Mouse (Mus musculus): Measurements from ENCODE around the gene Wipi2. TPM values are rescaled to one million over a fixed set of nuclear protein-coding genes. Genes with fewer than 3 reads are reported as not detected.

The Wipi2 gene
- polyA plus RNA-seq, 1 experiment, result 54.4 TPM

- H3K27me3 ChIP-seq (ENCODE audit: control insufficient read depth, insufficient read depth, low read length), result peaks cover 7% of the 10 kb centered on the region
- 91% methylated on average over 4 of the region's 4 CpGs for WGBS
Measured at GRCm38 (mm10) chr5:142610362-142610761, 17.1 kb upstream of the Wipi2 start.

GRCm38 (mm10) chr5:142614513-142614912 lies 13.0 kb upstream of the Wipi2 start:
- TF ChIP-seq POLR2A (IDR thresholded peaks at IDR 0.05; ENCODE audit: control insufficient read depth, extremely low read depth, insufficient read depth, low read length, poor library complexity) (no peak), CTCF (IDR thresholded peaks at IDR 0.05; ENCODE audit: borderline replicate concordance, control insufficient read depth, extremely low read depth, insufficient read depth, low read length, poor library complexity) (no peak)
- WGBS, result 66% methylated on average over 3 of the region's 3 CpGs
- no peak for DNase-seq

More at GRCm38 (mm10) chr5:142610362-142610761, 17.1 kb upstream of the Wipi2 start:
- Histone ChIP-seq H3K4me3 (ENCODE audit: control insufficient read depth, insufficient read depth, low read length) (no peak overlapping the region), H3K27ac (ENCODE audit: control insufficient read depth, insufficient read depth, low read length) (no peak overlapping the region), H3K4me1 (replicated peaks; ENCODE audit: control insufficient read depth, insufficient read depth, low read length) (no peaks in the 10 kb centered on the region), H3K36me3 (ENCODE audit: control insufficient read depth, insufficient read depth, low read length) (no peaks in the 10 kb centered on the region)
- DNase-seq, result no peak
- TF ChIP-seq CTCF (IDR thresholded peaks at IDR 0.05; ENCODE audit: borderline replicate concordance, control insufficient read depth, extremely low read depth, insufficient read depth, low read length, poor library complexity) (no peak), POLR2A (IDR thresholded peaks at IDR 0.05; ENCODE audit: control insufficient read depth, extremely low read depth, insufficient read depth, low read length, poor library complexity) (no peak)

GRCm38 (mm10) chr5:142615638-142616037 lies 11.9 kb upstream of the Wipi2 start:
- Histone ChIP-seq H3K4me3 (ENCODE audit: control insufficient read depth, insufficient read depth, low read length) (no peak overlapping the region), H3K36me3 (ENCODE audit: control insufficient read depth, insufficient read depth, low read length) (no peaks in the 10 kb centered on the region), H3K4me1 (replicated peaks; ENCODE audit: control insufficient read depth, insufficient read depth, low read length) (no peaks in the 10 kb centered on the region), H3K27ac (ENCODE audit: control insufficient read depth, insufficient read depth, low read length) (no peak overlapping the region), H3K27me3 (ENCODE audit: control insufficient read depth, insufficient read depth, low read length) (no peaks in the 10 kb centered on the region)
- TF ChIP-seq POLR2A (IDR thresholded peaks at IDR 0.05; ENCODE audit: control insufficient read depth, extremely low read depth, insufficient read depth, low read length, poor library complexity), result no peak
- no peak for TF ChIP-seq CTCF (IDR thresholded peaks at IDR 0.05; ENCODE audit: borderline replicate concordance, control insufficient read depth, extremely low read depth, insufficient read depth, low read length, poor library complexity)
- WGBS, result 75% methylated on average over 4 of the region's 4 CpGs
- DNase-seq, result no peak

More at GRCm38 (mm10) chr5:142614513-142614912, 13.0 kb upstream of the Wipi2 start:
- no peaks in the 10 kb centered on the region for H3K36me3 ChIP-seq (ENCODE audit: control insufficient read depth, insufficient read depth, low read length)
- no peaks in the 10 kb centered on the region for H3K4me1 ChIP-seq (replicated peaks; ENCODE audit: control insufficient read depth, insufficient read depth, low read length)
- H3K27ac ChIP-seq (ENCODE audit: control insufficient read depth, insufficient read depth, low read length), result no peak overlapping the region
- H3K4me3 ChIP-seq (ENCODE audit: control insufficient read depth, insufficient read depth, low read length), result no peak overlapping the region
- no peaks in the 10 kb centered on the region; the same call in 1 of the 2 replicates for H3K27me3 ChIP-seq (ENCODE audit: control insufficient read depth, insufficient read depth, low read length)

GRCm38 (mm10) chr5:142616326-142616725 lies 11.2 kb upstream of the Wipi2 start:
- no peak overlapping the region for H3K4me3 ChIP-seq (ENCODE audit: control insufficient read depth, insufficient read depth, low read length)
- no peak for DNase-seq
- 46% methylated on average over 6 of the region's 6 CpGs for WGBS
- H3K27me3 ChIP-seq (ENCODE audit: control insufficient read depth, insufficient read depth, low read length), result no peaks in the 10 kb centered on the region
- no peaks in the 10 kb centered on the region for H3K4me1 ChIP-seq (replicated peaks; ENCODE audit: control insufficient read depth, insufficient read depth, low read length)
- H3K27ac ChIP-seq (ENCODE audit: control insufficient read depth, insufficient read depth, low read length), result no peak overlapping the region
- no peaks in the 10 kb centered on the region for H3K36me3 ChIP-seq (ENCODE audit: control insufficient read depth, insufficient read depth, low read length)
- no peak for TF ChIP-seq CTCF (IDR thresholded peaks at IDR 0.05; ENCODE audit: borderline replicate concordance, control insufficient read depth, extremely low read depth, insufficient read depth, low read length, poor library complexity)
- TF ChIP-seq POLR2A (IDR thresholded peaks at IDR 0.05; ENCODE audit: control insufficient read depth, extremely low read depth, insufficient read depth, low read length, poor library complexity), result no peak

GRCm38 (mm10) chr5:142619866-142620265 lies 7.6 kb upstream of the Wipi2 start:
- no peaks in the 10 kb centered on the region for H3K4me1 ChIP-seq (replicated peaks; ENCODE audit: control insufficient read depth, insufficient read depth, low read length)
- H3K4me3 ChIP-seq (ENCODE audit: control insufficient read depth, insufficient read depth, low read length), result no peak overlapping the region
- DNase-seq, result peak; percentile 50
- no peak for TF ChIP-seq POLR2A (IDR thresholded peaks at IDR 0.05; ENCODE audit: control insufficient read depth, extremely low read depth, insufficient read depth, low read length, poor library complexity)
- TF ChIP-seq CTCF (IDR thresholded peaks at IDR 0.05; ENCODE audit: borderline replicate concordance, control insufficient read depth, extremely low read depth, insufficient read depth, low read length, poor library complexity), result 0 out of 2 replicates have a peak, but pooled peaks have one; percentile 15
- H3K27ac ChIP-seq (ENCODE audit: control insufficient read depth, insufficient read depth, low read length), result no peak overlapping the region
- no peaks in the 10 kb centered on the region for H3K27me3 ChIP-seq (ENCODE audit: control insufficient read depth, insufficient read depth, low read length)
- H3K36me3 ChIP-seq (ENCODE audit: control insufficient read depth, insufficient read depth, low read length), result no peaks in the 10 kb centered on the region
- WGBS, result 22% methylated on average over 5 of the region's 5 CpGs

- Histone ChIP-seq H3K36me3 (ENCODE audit: control insufficient read depth, insufficient read depth, low read length) (no peaks in the 10 kb centered on the region), H3K27me3 (ENCODE audit: control insufficient read depth, insufficient read depth, low read length) (no peaks in the 10 kb centered on the region), H3K4me3 (ENCODE audit: control insufficient read depth, insufficient read depth, low read length) (no peak overlapping the region), H3K27ac (ENCODE audit: control insufficient read depth, insufficient read depth, low read length) (no peak overlapping the region), H3K4me1 (replicated peaks; ENCODE audit: control insufficient read depth, insufficient read depth, low read length) (no peaks in the 10 kb centered on the region)
- WGBS, result 69% methylated on average over 2 of the region's 2 CpGs
- TF ChIP-seq CTCF (IDR thresholded peaks at IDR 0.05; ENCODE audit: borderline replicate concordance, control insufficient read depth, extremely low read depth, insufficient read depth, low read length, poor library complexity), result no peak
- no peak for TF ChIP-seq POLR2A (IDR thresholded peaks at IDR 0.05; ENCODE audit: control insufficient read depth, extremely low read depth, insufficient read depth, low read length, poor library complexity)
- no peak for DNase-seq
Measured at GRCm38 (mm10) chr5:142621421-142621820, 6.1 kb upstream of the Wipi2 start.

GRCm38 (mm10) chr5:142622134-142622533 lies 5.4 kb upstream of the Wipi2 start:
- Histone ChIP-seq H3K4me1 (replicated peaks; ENCODE audit: control insufficient read depth, insufficient read depth, low read length) (no peaks in the 10 kb centered on the region), H3K36me3 (ENCODE audit: control insufficient read depth, insufficient read depth, low read length) (no peaks in the 10 kb centered on the region), H3K27ac (ENCODE audit: control insufficient read depth, insufficient read depth, low read length) (no peak overlapping the region), H3K4me3 (ENCODE audit: control insufficient read depth, insufficient read depth, low read length) (no peak overlapping the region), H3K27me3 (ENCODE audit: control insufficient read depth, insufficient read depth, low read length) (no peaks in the 10 kb centered on the region)
- 84% methylated on average over 1 of the region's 1 CpGs for WGBS
- no peak for DNase-seq
- TF ChIP-seq POLR2A (IDR thresholded peaks at IDR 0.05; ENCODE audit: control insufficient read depth, extremely low read depth, insufficient read depth, low read length, poor library complexity), result no peak
- TF ChIP-seq CTCF (IDR thresholded peaks at IDR 0.05; ENCODE audit: borderline replicate concordance, control insufficient read depth, extremely low read depth, insufficient read depth, low read length, poor library complexity), result no peak

All from thymus, adult 2 months (tissue).